Mouse (Mus musculus): Measurements from ENCODE around the gene Paqr7.

Paqr7 gene

DNA sequence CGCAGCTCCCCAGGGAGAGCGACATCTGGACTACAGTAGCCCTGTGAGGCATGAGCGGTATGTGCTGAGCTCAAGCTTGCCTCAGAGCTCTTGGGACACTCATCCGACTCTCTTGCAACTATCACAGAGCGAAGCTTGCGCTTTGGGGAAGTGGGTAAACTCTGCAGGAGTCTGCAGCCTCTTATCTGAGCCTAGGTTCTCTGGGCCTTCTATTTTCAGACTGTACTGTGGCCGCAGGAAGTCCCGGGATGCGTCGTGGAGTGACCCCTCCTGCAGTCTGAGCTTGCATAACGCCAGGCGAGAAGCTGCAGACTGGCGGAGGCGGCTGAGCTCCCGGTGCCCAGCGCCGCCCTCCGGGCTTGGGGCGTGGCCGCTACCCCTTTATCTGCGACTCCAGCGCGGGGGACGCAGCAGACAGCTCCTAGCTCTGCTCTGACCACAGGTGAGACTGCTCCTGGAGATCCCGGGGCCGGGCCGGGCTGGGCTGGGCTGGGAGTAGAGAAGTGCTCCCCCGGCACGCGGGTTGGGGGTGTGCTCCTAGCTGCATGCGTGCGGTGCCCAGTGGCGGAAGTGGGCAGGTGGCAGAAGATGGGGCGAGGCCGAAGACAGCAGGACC lies at the start of gene Paqr7:
Gene Paqr7 (plus strand): TSS at position 103 of the 616 bp plus-strand sequence.
- peak; percentile 70 for DNase-seq

- DNase-seq = peak; percentile 60
Observed at GRCm38 (mm10) chr4:134447966-134448365, 48.5 kb upstream of the Paqr7 start.

DNA sequence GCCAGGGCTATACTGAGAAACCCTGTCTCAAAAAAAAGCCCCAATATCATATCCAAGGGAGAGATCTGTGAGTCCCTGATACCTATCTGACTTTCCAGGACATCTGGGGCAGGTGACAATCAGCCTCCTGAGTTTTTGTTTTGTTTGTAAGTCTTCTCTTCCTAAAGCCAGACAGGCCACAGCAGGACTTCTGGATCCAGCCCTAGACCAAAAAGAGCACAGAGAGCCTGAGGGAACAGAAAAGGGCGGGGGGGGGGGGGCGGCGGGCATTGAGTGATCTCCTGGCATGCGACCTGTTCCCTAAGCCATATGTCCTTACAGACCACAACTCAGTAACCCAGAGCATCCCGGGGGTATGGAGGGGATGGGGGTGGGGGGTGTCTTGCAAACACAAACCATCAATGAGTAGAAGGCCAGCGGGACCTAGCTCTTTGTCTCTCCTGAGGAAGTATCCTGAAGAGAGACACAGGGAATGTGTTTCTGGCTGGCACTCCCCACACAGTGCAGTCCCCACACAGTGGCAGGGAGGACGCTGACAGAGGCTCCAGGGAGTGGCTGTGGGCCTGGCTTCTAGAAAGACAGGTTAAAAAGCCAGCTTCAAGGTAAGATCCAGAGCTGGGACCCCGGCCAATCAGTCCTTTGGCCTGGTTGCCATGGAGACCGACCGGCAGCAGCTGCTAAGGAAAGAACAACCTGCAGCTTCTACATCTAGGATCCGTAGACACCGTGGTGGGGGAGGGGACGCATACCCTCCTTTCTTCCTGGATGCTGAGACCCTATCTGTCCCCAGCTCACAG lies 46.7 kb upstream of the Paqr7 start:
- DNase-seq = no peak

- no peak for DNase-seq
Observed at GRCm38 (mm10) chr4:134450392-134451195, 45.9 kb upstream of the Paqr7 start.

DNA sequence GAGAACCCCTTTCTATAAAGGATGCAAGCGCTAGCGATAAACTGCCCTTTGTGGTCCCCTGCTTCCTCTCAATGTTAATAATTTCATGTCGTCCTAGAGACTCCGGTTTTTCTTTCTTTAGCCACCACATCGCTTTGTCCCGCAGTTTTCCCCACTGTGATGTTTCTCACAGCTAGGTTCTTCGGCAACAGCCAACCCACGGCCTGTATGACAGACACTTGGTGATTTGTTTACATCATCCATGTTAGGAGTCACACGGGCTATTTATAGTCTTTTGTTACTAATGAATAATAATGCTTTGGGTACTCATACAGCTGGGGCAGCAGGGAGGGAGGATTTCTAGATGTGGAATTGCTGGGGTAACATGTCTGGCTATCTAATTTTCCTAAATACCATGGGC lies 45.0 kb upstream of the Paqr7 start:
- no peak for DNase-seq

DNA sequence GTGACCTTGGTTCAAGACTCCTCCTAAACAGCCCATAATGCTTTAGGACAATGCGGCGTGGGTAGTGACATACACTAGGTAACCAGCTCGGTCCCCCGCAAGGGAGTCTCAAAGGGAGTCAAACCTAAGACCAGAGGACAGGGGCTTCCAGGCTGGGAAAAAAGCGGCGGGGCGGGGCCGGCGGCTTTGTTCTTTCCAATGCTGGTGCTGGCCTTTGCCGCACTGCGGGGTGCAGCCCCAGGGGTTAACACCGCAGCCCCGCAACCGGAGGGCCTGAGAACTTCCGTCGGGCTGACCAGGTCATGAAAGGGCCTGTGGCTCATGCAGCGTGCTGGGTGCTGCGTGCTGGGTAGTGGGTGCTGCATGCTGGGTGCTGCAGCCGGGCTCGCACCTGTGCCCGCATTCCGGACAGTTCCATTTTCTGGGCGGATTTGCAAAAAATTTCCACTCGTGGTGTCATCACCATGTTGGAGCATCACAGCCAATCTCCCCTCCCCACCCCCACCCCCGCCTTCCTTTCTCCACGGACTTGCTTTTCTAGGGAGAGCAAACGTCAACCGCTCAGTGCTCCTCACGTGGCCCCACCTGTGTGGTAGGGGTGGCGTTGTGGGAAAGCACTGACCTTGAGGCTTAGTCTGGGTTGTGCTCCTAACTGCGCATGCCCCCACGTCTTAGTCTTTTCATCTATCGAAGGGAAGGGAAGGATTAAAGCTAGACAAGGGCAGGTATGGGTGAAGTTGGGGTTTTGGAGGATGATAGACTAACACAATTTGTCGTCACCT lies 42.7 kb upstream of the Paqr7 start:
- peak; percentile 52 for DNase-seq

- DNase-seq = peak; percentile 67
Observed at GRCm38 (mm10) chr4:134455310-134455709, 41.2 kb upstream of the Paqr7 start.

DNA sequence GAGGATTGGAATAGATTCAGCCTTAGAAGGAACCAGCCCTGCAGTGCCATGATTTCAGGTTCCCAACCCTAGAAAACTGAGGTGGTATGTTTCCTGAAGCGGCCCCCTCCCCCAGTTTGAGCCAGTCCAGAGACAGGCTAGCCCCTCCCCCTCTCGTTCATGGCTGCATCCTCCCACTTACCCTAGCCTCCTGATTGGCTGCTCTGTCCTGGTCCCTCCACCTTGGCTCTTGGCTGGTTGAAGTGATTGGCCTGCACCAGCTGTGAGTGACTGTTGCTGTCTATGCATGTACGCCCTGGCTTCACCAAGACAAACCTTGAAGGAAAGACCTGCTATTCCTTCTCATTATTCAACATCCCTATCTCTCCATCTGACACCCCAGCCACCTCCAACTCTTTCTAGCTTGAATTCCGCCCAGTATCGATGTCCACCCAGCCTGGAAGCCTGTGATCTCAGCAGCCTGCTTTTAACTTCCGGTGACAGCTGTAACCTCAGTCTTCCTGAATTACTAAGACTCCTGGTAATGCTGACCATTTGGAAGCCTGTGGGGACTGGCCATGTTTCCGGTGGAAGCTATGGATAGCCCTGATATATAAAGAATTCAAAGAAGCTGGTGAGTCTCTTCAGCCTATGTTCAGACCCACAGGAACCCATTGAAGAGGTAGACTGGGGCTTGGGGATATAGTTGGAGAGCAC lies 39.2 kb upstream of the Paqr7 start:
- no peak for DNase-seq

DNA sequence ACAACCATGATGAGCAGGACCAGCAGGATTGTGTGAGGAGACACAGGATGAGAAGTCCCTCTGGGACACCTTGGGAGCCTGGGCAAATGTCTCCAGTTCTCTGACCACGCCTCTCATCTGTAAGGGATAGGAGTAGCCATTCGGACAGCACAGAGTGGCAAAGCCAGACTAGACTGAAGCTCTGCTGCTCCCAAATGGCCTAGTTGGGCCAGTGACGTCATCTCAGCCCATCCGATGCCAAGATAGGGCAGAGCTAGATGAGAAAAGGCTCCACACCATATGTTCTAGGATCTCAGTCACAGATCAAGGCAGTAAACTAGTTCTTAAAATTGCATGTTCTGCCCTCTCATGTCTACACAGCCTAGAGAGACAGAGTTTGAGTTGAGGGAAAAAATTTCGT lies 37.6 kb upstream of the Paqr7 start:
- no peak for DNase-seq

GRCm38 (mm10) chr4:134460277-134460676 lies 36.2 kb upstream of the Paqr7 start:
- peak; percentile 68 for DNase-seq

DNA sequence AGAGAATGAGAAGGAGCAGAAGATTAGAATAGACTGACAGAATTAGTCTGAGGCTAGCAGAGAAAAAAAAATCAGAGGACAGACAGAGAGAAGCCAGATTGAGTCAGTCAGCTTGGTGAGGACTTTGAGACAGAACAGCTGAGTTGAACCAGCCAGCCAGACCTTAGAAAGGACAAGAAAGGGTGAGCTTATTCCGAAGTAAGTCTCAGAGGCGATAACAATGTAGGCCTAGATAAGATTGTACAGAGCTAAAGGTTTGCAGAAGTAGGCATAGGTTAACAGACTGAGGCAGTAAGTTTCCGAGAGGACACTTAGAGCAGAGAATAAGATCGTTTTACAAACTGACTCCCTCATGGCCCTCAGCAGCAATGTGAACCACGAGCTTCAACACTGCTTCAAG lies 35.2 kb upstream of the Paqr7 start:
- no peak for DNase-seq

GRCm38 (mm10) chr4:134465789-134466188 lies 30.7 kb upstream of the Paqr7 start:
- peak; percentile 26 for DNase-seq

GRCm38 (mm10) chr4:134466381-134467262 lies 29.9 kb upstream of the Paqr7 start:
- DNase-seq = peak; percentile 16

DNA sequence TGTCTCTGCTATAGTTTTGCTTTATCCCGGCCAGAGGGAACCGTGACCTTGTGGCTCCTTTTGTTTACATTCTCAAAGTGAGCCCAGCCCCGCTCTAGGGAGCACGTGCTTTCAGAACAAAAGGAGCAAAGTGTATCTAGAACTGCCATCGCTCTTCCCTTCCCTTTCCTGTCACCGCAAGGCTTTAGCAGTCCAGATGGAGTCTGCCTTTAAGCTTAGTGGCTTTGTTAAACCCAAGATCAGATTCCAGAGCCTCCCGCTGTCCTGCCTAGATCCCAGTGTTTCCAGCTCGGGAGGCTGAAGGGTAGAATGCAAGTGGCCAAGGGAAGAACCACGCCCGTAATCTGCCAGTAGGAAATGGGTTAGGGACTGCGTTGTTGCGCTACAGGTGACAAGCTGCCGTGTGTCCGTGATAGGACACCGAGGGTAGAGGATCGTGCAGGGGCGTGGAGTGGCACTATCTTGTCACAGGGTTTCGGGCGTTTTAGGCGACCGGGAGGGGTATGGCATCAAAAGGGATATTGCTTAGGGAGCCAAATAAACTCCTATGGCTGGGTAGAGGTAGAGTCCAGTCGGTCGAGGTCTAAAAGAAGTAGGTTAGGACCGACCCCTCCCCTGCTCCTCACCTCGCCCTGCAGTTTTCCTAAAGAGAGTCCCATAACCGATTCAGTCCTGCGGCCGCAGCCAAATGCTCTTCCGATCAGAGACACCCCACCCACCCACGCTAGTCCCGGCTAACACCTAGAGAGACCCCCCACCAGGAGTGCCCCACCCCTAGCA lies 28.9 kb upstream of the Paqr7 start:
- peak; percentile 63 for DNase-seq

GRCm38 (mm10) chr4:134468215-134468575 lies 28.3 kb upstream of the Paqr7 start, which contains the start of gene Stmn1:
Gene Stmn1, plus strand, starts transcription at chr4:134468320.
- DNase-seq = peak; percentile 95

DNA sequence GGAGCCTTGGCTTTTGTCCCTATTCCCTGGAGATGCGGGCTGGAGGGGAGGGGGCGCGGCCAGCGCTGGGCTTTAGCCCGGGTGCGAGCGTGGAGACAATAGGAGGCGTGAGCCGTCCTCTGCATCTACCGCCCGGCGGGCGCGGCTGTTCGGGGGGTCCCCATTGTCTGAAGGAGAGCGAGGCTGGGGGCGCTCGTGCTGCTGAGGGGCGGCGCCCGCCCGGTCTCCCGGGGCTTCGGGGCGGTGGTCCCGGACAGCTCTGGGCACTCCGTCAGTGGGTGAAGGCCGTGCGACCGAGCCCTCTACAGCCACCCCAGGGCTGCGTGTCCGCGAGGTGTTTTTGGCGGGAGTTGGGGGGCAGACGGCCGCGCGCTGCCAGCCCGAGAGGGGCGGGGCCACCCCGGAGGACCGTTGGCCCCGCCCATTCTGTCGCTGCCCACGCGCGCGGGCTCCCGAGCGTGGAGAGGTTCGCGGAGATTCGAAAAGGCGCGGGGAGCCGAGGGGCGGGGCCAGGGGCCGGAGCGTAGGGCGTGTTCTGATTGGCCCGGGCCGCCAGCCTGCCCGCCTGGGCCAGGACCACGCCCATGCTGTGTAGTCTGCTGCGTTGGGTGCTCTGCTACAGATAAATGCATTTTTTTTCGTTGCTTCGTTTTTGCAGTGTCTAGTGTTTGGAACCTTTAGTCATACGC lies 27.8 kb upstream of the Paqr7 start:
- DNase-seq = peak; percentile 99

DNA sequence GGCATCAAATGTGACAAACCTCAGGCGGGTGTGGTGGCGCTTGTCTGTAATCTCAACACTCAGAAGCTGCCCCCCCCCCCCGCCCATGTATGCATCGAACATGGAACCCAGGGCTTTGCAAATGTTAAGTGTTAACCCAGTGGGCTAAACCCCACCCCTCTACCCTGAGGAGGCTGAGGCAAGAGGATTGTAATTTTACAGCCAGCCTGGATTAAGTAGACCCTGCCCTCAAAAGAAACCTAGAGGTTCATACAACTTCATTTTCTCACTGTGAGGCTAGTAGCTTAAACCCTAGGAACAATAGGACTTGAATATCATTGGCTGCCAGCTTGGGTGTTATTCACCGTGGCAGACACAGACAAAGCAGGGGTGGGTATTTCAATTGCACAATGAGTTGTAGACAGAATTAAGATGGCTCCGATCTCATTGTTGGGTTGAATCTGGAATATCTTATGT lies 27.1 kb upstream of the Paqr7 start:
- no peak for DNase-seq

- no peak for DNase-seq
Observed at GRCm38 (mm10) chr4:134469985-134470384, 26.5 kb upstream of the Paqr7 start.

GRCm38 (mm10) chr4:134471469-134471868 lies 25.0 kb upstream of the Paqr7 start:
- no peak for DNase-seq

DNA sequence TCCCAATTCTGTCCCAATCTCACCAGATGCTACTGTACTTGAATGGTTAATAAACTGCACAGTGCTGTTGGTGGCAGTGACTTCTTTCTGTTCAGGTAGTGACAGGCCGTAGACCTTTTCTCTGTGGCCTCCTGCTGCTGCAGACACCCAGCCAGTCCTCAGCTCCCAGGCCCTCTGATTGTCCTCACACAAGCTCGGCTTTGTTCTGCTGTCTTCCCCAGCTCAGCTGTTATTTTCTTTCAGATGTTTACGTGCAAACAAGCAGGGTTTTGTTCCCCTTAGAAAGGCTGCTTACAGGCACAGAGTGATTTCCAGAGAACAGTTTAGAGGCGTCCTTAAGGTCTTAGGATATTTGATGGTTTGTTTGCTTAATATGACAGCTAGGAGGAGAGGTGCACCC lies 22.7 kb upstream of the Paqr7 start:
- DNase-seq = no peak
